Mouse (Mus musculus): ENCODE results near the gene Pld4. TPM values are rescaled to one million over a fixed set of nuclear protein-coding genes. Genes with fewer than 3 reads are reported as not detected.

The Pld4 gene
- total and polyA plus RNA-seq, 3 experiments = 112 to 226 (median 149) TPM

DNA sequence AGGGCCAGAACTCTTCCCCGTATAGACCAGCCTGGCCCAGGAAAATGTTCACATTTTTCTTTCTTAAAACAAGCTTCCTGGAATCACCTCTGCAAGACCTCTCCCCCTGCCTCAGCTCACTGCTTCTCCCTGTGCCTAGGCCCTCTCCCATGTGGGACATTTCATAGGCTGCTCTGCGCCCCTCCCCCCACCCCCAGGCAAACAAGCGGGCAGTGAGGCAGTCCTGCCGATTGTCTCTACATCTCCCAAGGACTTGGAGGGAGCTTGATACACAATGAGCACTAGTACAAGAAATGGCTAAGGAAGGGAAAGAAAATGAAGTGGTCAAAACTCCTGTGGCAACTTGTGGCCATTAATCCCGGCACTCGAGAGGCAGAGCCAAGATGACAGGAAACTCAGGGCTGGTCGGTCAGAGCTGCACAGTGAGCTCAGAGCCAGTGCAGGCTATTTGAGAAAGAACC lies 33.9 kb downstream of the Pld4 start:
- Histone ChIP-seq H3K27ac (ENCODE audit: insufficient read depth, low read depth) (peak overlapping the region; percentile 96), H3K9ac (ENCODE audit: insufficient read depth, low read depth) (peak overlapping the region; percentile 92), H3K36me3 (replicated peaks in 1 of 2; ENCODE audit: control insufficient read depth in 1 of 2, insufficient read depth in 1 of 2, low read length in 1 of 2) (peaks cover 2 to 8% of the 10 kb centered on the region in 2 experiments), H3K9me3 (replicated peaks; ENCODE audit: low read length) (no peaks in the 10 kb centered on the region), H3K4me1 (ENCODE audit: control insufficient read depth in 1 of 2, insufficient read depth in 2 of 2) (peaks cover 41 to 75% of the 10 kb centered on the region in 2 experiments), H3K27me3 (replicated peaks) (no peaks in the 10 kb centered on the region), H3K4me2 (ENCODE audit: insufficient read depth, low read depth, poor library complexity, severe bottlenecking) (peak overlapping the region; percentile 90), H3K79me2 (replicated peaks; ENCODE audit: control insufficient read depth, extremely low read depth, insufficient read depth, poor library complexity, severe bottlenecking) (peaks cover 23% of the 10 kb centered on the region), H3K4me3 (replicated peaks in 1 of 3; ENCODE audit: low read depth in 2 of 3, low read length in 2 of 3, poor library complexity in 1 of 3) (peak overlapping the region; percentile 59 to 85 (median 76))
- peak; percentile 34 for DNase-seq (ENCODE audit: extremely low read depth)
- TF ChIP-seq KAT2A (IDR thresholded peaks at IDR 0.05; ENCODE audit: insufficient replicate concordance, low read length) (no peak), UBTF (IDR thresholded peaks at IDR 0.05; ENCODE audit: low read depth, low read length) (0 out of 2 replicates have a peak, but pooled peaks have one; percentile 6), TBP (conservative IDR thresholded peaks at IDR 0.05; ENCODE audit: low read depth, low read length) (0 out of 2 replicates have a peak, but pooled peaks have one; percentile 9), MYC (IDR thresholded peaks at IDR 0.05; ENCODE audit: low read depth, low read length) (0 out of 2 replicates have a peak, but pooled peaks have one; percentile 6), CHD2 (IDR thresholded peaks at IDR 0.05; ENCODE audit: low read length) (peak; percentile 71; the same call in 1 of the 2 replicates), CHD1 (IDR thresholded peaks at IDR 0.05; ENCODE audit: low read depth, low read length) (no peak), E2F4 (IDR thresholded peaks at IDR 0.05; ENCODE audit: insufficient replicate concordance, low read depth, low read length) (no peak), SIN3A (IDR thresholded peaks at IDR 0.05; ENCODE audit: low read length) (no peak), TCF12 (IDR thresholded peaks at IDR 0.05; ENCODE audit: low read depth, low read length) (no peak), ZC3H11A (IDR thresholded peaks at IDR 0.05; ENCODE audit: low read depth, low read length) (no peak), RCOR1 (conservative IDR thresholded peaks at IDR 0.05; ENCODE audit: low read depth, low read length) (no peak)
- dilution Hi-C loops (cut with MboI; ENCODE audit: extremely low pct_ligation_motif_present, extremely low pct_unique_long_range_greater_than_20kb, low sequenced_read_pairs) = no loop called here
- in situ Hi-C loops (cut with MboI; ENCODE audit: low pct_ligation_motif_present, low pct_unique_long_range_greater_than_20kb, low sequenced_read_pairs) = no loop called here

DNA sequence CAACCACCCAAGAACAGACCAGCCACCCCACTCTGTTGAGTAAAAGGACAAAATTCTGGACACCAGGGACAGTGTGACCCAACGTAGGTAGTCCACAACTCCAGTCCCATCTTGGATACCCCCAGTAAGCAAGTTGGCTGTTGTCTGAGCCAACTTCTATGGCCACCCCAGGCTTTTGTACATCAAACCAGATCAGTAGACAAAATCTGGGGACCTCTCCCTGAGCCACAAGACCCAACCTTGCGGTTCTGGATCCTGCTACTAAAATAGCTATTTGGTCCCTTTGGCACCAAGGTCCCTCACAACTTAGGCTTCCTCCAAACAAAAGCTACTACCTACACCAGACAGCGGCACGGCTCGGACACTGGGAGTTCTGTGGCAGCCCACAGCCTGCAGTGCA lies 34.5 kb downstream of the Pld4 start:
- peak overlapping the region; percentile 96 for H3K27ac ChIP-seq (ENCODE audit: insufficient read depth, low read depth)
- DNase-seq (ENCODE audit: extremely low read depth) = no peak
- H3K9me3 ChIP-seq (replicated peaks; ENCODE audit: low read length) = no peaks in the 10 kb centered on the region
- no peaks in the 10 kb centered on the region for H3K27me3 ChIP-seq (replicated peaks)
- in situ Hi-C loops (cut with MboI; ENCODE audit: low pct_ligation_motif_present, low pct_unique_long_range_greater_than_20kb, low sequenced_read_pairs) (loop anchor here (5.0 kb wide), 1 partner anchor 38 kb away; no protein-coding TSS in a partner anchor), dilution Hi-C loops (cut with MboI; ENCODE audit: extremely low pct_ligation_motif_present, extremely low pct_unique_long_range_greater_than_20kb, low sequenced_read_pairs) (no loop called here)
- peak overlapping the region; percentile 59 to 85 (median 76) for H3K4me3 ChIP-seq (replicated peaks in 1 of 3; ENCODE audit: low read depth in 2 of 3, low read length in 2 of 3, poor library complexity in 1 of 3)
- peak overlapping the region; percentile 92 for H3K9ac ChIP-seq (ENCODE audit: insufficient read depth, low read depth)
- H3K4me1 ChIP-seq (ENCODE audit: control insufficient read depth in 1 of 2, insufficient read depth in 2 of 2) = peaks cover 44 to 81% of the 10 kb centered on the region in 2 experiments
- peak overlapping the region; percentile 90 for H3K4me2 ChIP-seq (ENCODE audit: insufficient read depth, low read depth, poor library complexity, severe bottlenecking)
- peaks cover 2 to 6% of the 10 kb centered on the region in 2 experiments for H3K36me3 ChIP-seq (replicated peaks in 1 of 2; ENCODE audit: control insufficient read depth in 1 of 2, insufficient read depth in 1 of 2, low read length in 1 of 2)
- H3K79me2 ChIP-seq (replicated peaks; ENCODE audit: control insufficient read depth, extremely low read depth, insufficient read depth, poor library complexity, severe bottlenecking) = peaks cover 23% of the 10 kb centered on the region
- TF ChIP-seq POLR2A (IDR thresholded peaks at IDR 0.05; ENCODE audit: low read depth, low read length) (0 out of 2 replicates have a peak, but pooled peaks have one; percentile 5), JUN (IDR thresholded peaks at IDR 0.05; ENCODE audit: insufficient read depth, low read depth, low read length) (no peak), ETS1 (conservative IDR thresholded peaks at IDR 0.05; ENCODE audit: low read depth, low read length) (no peak), TBP (conservative IDR thresholded peaks at IDR 0.05; ENCODE audit: low read depth, low read length) (no peak)
